Mouse (Mus musculus) CH12.LX (cell line): ENCODE measurements around the gene Hist1h2bh. TPM values are rescaled to one million over a fixed set of nuclear protein-coding genes. Genes with fewer than 3 reads are reported as not detected.
A peak's percentile ranks its signal among the peaks of the same experiment; 100 is the strongest.

Source experiments
- DNase-seq: peaks from one replicate; pipeline ENCODE4 v3.0.0-alpha.2; 2013; ENCODE audit errors: extremely low read depth
- H3K27ac ChIP-seq: 2 replicates; pipeline ENCODE4 v1.5.1; 2012; ENCODE audit warnings: low read depth, mild to moderate bottlenecking, control low read depth, moderate library complexity; ENCODE audit not compliant: insufficient read depth
- H3K27me3 ChIP-seq: replicated peaks from 2 replicates; pipeline ENCODE3; 2012; ENCODE audit warnings: inconsistent platforms
- H3K36me3 ChIP-seq, 2 experiments: replicated peaks in 1 of 2; 2 replicates each; pipeline versions ENCODE3 to v1.6.1; 2012; ENCODE audit warnings: inconsistent platforms in 1 of 2, low read length in 1 of 2, mild to moderate bottlenecking in 1 of 2, mixed read lengths in 1 of 2, moderate library complexity in 1 of 2; ENCODE audit not compliant: control insufficient read depth in 1 of 2, insufficient read depth in 1 of 2
- H3K4me1 ChIP-seq, 2 experiments: 2 replicates each; pipeline ENCODE4 v1.6.1; 2012; ENCODE audit warnings: inconsistent platforms in 1 of 2, moderate library complexity in 1 of 2; ENCODE audit not compliant: insufficient read depth in 2 of 2, control insufficient read depth in 1 of 2
- H3K4me2 ChIP-seq: 2 replicates; pipeline ENCODE4 v1.6.1; 2012; ENCODE audit warnings: low read depth, mild to moderate bottlenecking, control low read depth; ENCODE audit not compliant: poor library complexity, insufficient read depth, severe bottlenecking
- H3K4me3 ChIP-seq, 3 experiments: fragments of 150-350 bp in 1 of 3; sonication (generic) in 1 of 3; replicated peaks in 1 of 3; 2 replicates each; pipeline versions ENCODE3 to v1.5.1; 2011 to 2012; ENCODE audit warnings: low read depth in 2 of 3, low read length in 2 of 3, mild to moderate bottlenecking in 2 of 3, moderate library complexity in 2 of 3, control low read depth in 1 of 3, improper control_type of control experiment in 1 of 3, inconsistent platforms in 1 of 3, mixed read lengths in 1 of 3; ENCODE audit not compliant: poor library complexity in 1 of 3
- H3K79me2 ChIP-seq: replicated peaks from 2 replicates; pipeline ENCODE4 v1.6.1; 2012; ENCODE audit warnings: mild to moderate bottlenecking, moderate library complexity; ENCODE audit not compliant: control insufficient read depth, poor library complexity, insufficient read depth, severe bottlenecking; ENCODE audit errors: extremely low read depth
- H3K9ac ChIP-seq: 2 replicates; pipeline ENCODE4 v1.6.1; 2012; ENCODE audit warnings: low read depth, mild to moderate bottlenecking, control low read depth, moderate library complexity; ENCODE audit not compliant: insufficient read depth
- H3K9me3 ChIP-seq: replicated peaks from 2 replicates; pipeline ENCODE3; 2012; ENCODE audit warnings: low read length, inconsistent platforms, mixed read lengths
- BHLHE40 ChIP-seq: IDR thresholded peaks from 2 replicates; pipeline ENCODE4 v1.6.1; 2011; ENCODE audit warnings: mild to moderate bottlenecking, low read depth, low read length, improper control_type of control experiment
- CHD1 ChIP-seq: IDR thresholded peaks from 2 replicates; pipeline ENCODE4 v1.6.1; 2012; ENCODE audit warnings: low read depth, low read length, improper control_type of control experiment, inconsistent platforms
- CHD2 ChIP-seq: IDR thresholded peaks from 2 replicates; pipeline ENCODE4 v1.6.1; 2011; ENCODE audit warnings: low read length, improper control_type of control experiment
- CTCF ChIP-seq, 2 experiments: IDR thresholded peaks in 1 of 2; conservative IDR thresholded peaks in 1 of 2; 2 replicates each; pipeline ENCODE4 v1.5.1; 2011 to 2012; ENCODE audit warnings: low read depth in 2 of 2, low read length in 2 of 2, improper control_type of control experiment in 1 of 2, inconsistent platforms in 1 of 2, mild to moderate bottlenecking in 1 of 2, moderate library complexity in 1 of 2
- E2F4 ChIP-seq: IDR thresholded peaks from 2 replicates; pipeline ENCODE4 v1.6.1; 2011; ENCODE audit warnings: low read depth, low read length, improper control_type of control experiment; ENCODE audit not compliant: insufficient replicate concordance
- ELF1 ChIP-seq: IDR thresholded peaks from 2 replicates; pipeline ENCODE4 v1.6.1; 2014; ENCODE audit warnings: low read depth, mild to moderate bottlenecking, inconsistent platforms, low read length, improper control_type of control experiment
- EP300 ChIP-seq: IDR thresholded peaks from 2 replicates; pipeline ENCODE4 v1.6.1; 2011; ENCODE audit warnings: low read length, improper control_type of control experiment
- ETS1 ChIP-seq: conservative IDR thresholded peaks from 2 replicates; pipeline ENCODE4 v1.6.1; 2012; ENCODE audit warnings: low read depth, mild to moderate bottlenecking, inconsistent platforms, low read length, improper control_type of control experiment, moderate library complexity
- GABPA ChIP-seq: IDR thresholded peaks from 2 replicates; pipeline ENCODE4 v1.6.1; 2012; ENCODE audit warnings: low read depth, low read length, improper control_type of control experiment, inconsistent platforms; ENCODE audit not compliant: insufficient replicate concordance
- HCFC1 ChIP-seq: IDR thresholded peaks from 2 replicates; pipeline ENCODE4 v1.6.1; 2012; ENCODE audit warnings: low read depth, mild to moderate bottlenecking, inconsistent platforms, low read length, improper control_type of control experiment
- IRF4 ChIP-seq: IDR thresholded peaks from 2 replicates; pipeline ENCODE4 v1.6.1; 2014; ENCODE audit warnings: low read depth, mild to moderate bottlenecking, inconsistent platforms, low read length, improper control_type of control experiment
- JUN ChIP-seq: IDR thresholded peaks from 2 replicates; pipeline ENCODE4 v1.6.1; 2011; ENCODE audit warnings: low read depth, mild to moderate bottlenecking, low read length, improper control_type of control experiment, moderate library complexity; ENCODE audit not compliant: insufficient read depth
- JUND ChIP-seq: conservative IDR thresholded peaks from 2 replicates; pipeline ENCODE4 v1.6.1; 2011; ENCODE audit warnings: low read depth, low read length, improper control_type of control experiment
- KAT2A ChIP-seq: IDR thresholded peaks from 2 replicates; pipeline ENCODE4 v1.6.1; 2012; ENCODE audit warnings: low read length, improper control_type of control experiment, inconsistent platforms; ENCODE audit not compliant: insufficient replicate concordance
- MAFK ChIP-seq: IDR thresholded peaks from 2 replicates; pipeline ENCODE4 v1.6.1; 2011; ENCODE audit warnings: low read length, improper control_type of control experiment; ENCODE audit not compliant: insufficient replicate concordance
- MAX ChIP-seq: IDR thresholded peaks from 2 replicates; pipeline ENCODE4 v1.6.1; 2011; ENCODE audit warnings: low read length, improper control_type of control experiment
- MAZ ChIP-seq: IDR thresholded peaks from 2 replicates; pipeline ENCODE4 v1.6.1; 2012; ENCODE audit warnings: low read depth, mild to moderate bottlenecking, inconsistent platforms, low read length, improper control_type of control experiment, moderate library complexity
- MEF2A ChIP-seq: IDR thresholded peaks from 2 replicates; pipeline ENCODE4 v1.6.1; 2014; ENCODE audit warnings: low read depth, mild to moderate bottlenecking, inconsistent platforms, low read length, improper control_type of control experiment, borderline replicate concordance
- MXI1 ChIP-seq: IDR thresholded peaks from 2 replicates; pipeline ENCODE4 v1.6.1; 2011; ENCODE audit warnings: mild to moderate bottlenecking, low read depth, low read length, improper control_type of control experiment
- MYC ChIP-seq: IDR thresholded peaks from 2 replicates; pipeline ENCODE4 v1.6.1; 2011; ENCODE audit warnings: low read depth, mild to moderate bottlenecking, improper control_type of control experiment, low read length
- NELFE ChIP-seq: IDR thresholded peaks from 2 replicates; pipeline ENCODE4 v1.6.1; 2011; ENCODE audit warnings: low read depth, low read length, improper control_type of control experiment
- NRF1 ChIP-seq: IDR thresholded peaks from 2 replicates; pipeline ENCODE4 v1.6.1; 2014; ENCODE audit warnings: low read depth, mild to moderate bottlenecking, inconsistent platforms, low read length, improper control_type of control experiment, moderate library complexity
- POLR2A ChIP-seq: IDR thresholded peaks from 2 replicates; pipeline ENCODE4 v1.6.1; 2011; ENCODE audit warnings: low read depth, mild to moderate bottlenecking, improper control_type of control experiment, low read length
- POLR2AphosphoS2 ChIP-seq: IDR thresholded peaks from 2 replicates; pipeline ENCODE4 v1.6.1; 2011; ENCODE audit warnings: low read depth, low read length, improper control_type of control experiment
- RAD21 ChIP-seq: IDR thresholded peaks from 2 replicates; pipeline ENCODE4 v1.6.1; 2011; ENCODE audit warnings: low read depth, mild to moderate bottlenecking, low read length, improper control_type of control experiment, moderate library complexity
- RCOR1 ChIP-seq: conservative IDR thresholded peaks from 2 replicates; pipeline ENCODE4 v1.6.1; 2012; ENCODE audit warnings: low read depth, mild to moderate bottlenecking, inconsistent platforms, low read length, improper control_type of control experiment
- SIN3A ChIP-seq: IDR thresholded peaks from 2 replicates; pipeline ENCODE4 v1.6.1; 2012; ENCODE audit warnings: low read length, improper control_type of control experiment, inconsistent platforms
- SMC3 ChIP-seq: IDR thresholded peaks from 2 replicates; pipeline ENCODE4 v1.6.1; 2011; ENCODE audit warnings: low read depth, low read length, improper control_type of control experiment
- TBP ChIP-seq: conservative IDR thresholded peaks from 2 replicates; pipeline ENCODE4 v1.6.1; 2011; ENCODE audit warnings: low read depth, low read length, improper control_type of control experiment
- TCF12 ChIP-seq: IDR thresholded peaks from 2 replicates; pipeline ENCODE4 v1.6.1; 2014; ENCODE audit warnings: low read depth, mild to moderate bottlenecking, inconsistent platforms, low read length, improper control_type of control experiment
- UBTF ChIP-seq: IDR thresholded peaks from 2 replicates; pipeline ENCODE4 v1.6.1; 2012; ENCODE audit warnings: low read depth, mild to moderate bottlenecking, inconsistent platforms, low read length, improper control_type of control experiment, moderate library complexity
- USF2 ChIP-seq: conservative IDR thresholded peaks from 2 replicates; pipeline ENCODE4 v1.6.1; 2011; ENCODE audit warnings: low read depth, low read length, improper control_type of control experiment
- ZC3H11A ChIP-seq: IDR thresholded peaks from 2 replicates; pipeline ENCODE4 v1.6.1; 2012; ENCODE audit warnings: low read depth, mild to moderate bottlenecking, inconsistent platforms, low read length, improper control_type of control experiment
- ZKSCAN1 ChIP-seq: IDR thresholded peaks from 2 replicates; pipeline ENCODE4 v1.6.1; 2012; ENCODE audit warnings: low read depth, inconsistent platforms, low read length, improper control_type of control experiment, borderline replicate concordance
- ZMIZ1 ChIP-seq: IDR thresholded peaks from 2 replicates; pipeline ENCODE4 v1.6.1; 2012; ENCODE audit warnings: low read depth, mild to moderate bottlenecking, inconsistent platforms, low read length, improper control_type of control experiment
- ZNF384 ChIP-seq: IDR thresholded peaks from 2 replicates; pipeline ENCODE4 v1.6.1; 2012; ENCODE audit warnings: low read depth, low read length, improper control_type of control experiment, inconsistent platforms
- dilution Hi-C: fragments of 300-500 bp; cut with MboI; formaldehyde crosslinking; loops from 2 replicates; pipeline ENCODE4 v1.14.3; 2020; ENCODE audit warnings: low sequenced_read_pairs; ENCODE audit not compliant: extremely low pct_unique_long_range_greater_than_20kb, extremely low pct_ligation_motif_present
- in situ Hi-C: fragments of 300-500 bp; cut with MboI; formaldehyde crosslinking; loops from 3 replicates; pipeline ENCODE4 v1.14.3; 2019; ENCODE audit warnings: low sequenced_read_pairs, low pct_ligation_motif_present, low pct_unique_long_range_greater_than_20kb, mixed read lengths
- polyA plus RNA-seq: library from polyadenylated mRNA; unstranded; fragments of >175 nt; gene quantifications from 2 replicates; pipeline ENCODE4 v1.2.1, GENCODE M21; 2012; ENCODE audit warnings: low read depth; ENCODE audit not compliant: insufficient read length
- total RNA-seq, 2 experiments: library from RNA; depleted of rRNA; stranded (reverse); fragments of 300-350 nt in 1 of 2; fragments of >200 nt in 1 of 2; gene quantifications; 2 replicates each; pipeline ENCODE4 v1.2.3; 2012 to 2014

Hist1h2bh gene
- total and polyA plus RNA-seq, 3 experiments, result 0.77 to 261 (median 8.0) TPM

- no peaks in the 10 kb centered on the region for H3K9me3 ChIP-seq
- no peaks in the 10 kb centered on the region for H3K79me2 ChIP-seq
- peak; percentile 95 for TF ChIP-seq ZMIZ1
- peak; percentile 67 for TF ChIP-seq NELFE
- no peak for TF ChIP-seq ZC3H11A
- peak; percentile 48; the same call in 1 of the 2 replicates for TF ChIP-seq IRF4
- TF ChIP-seq MAFK, result peak; percentile 51; the same call in 1 of the 2 replicates
- TF ChIP-seq POLR2A, result peak; percentile 94
- peak; percentile 85 for TF ChIP-seq SIN3A
- TF ChIP-seq MXI1, result no peak
- TF ChIP-seq JUN, result no peak
- no peak for TF ChIP-seq GABPA
- TF ChIP-seq USF2, result no peak
- TF ChIP-seq ELF1, result no peak
- no peak; the same call in 1 of the 2 replicates for TF ChIP-seq EP300
- no peak for TF ChIP-seq MAX
- no peak; the same call in 1 of the 2 replicates for TF ChIP-seq TBP
- no peak for TF ChIP-seq ZKSCAN1
- TF ChIP-seq NRF1, result peak; percentile 42
- TF ChIP-seq E2F4, result no peak
- peak; percentile 84 for TF ChIP-seq CHD2
- TF ChIP-seq KAT2A, result no peak
- no peak for TF ChIP-seq CTCF (conservative IDR thresholded peaks at IDR 0.05 in 1 of 2, IDR thresholded peaks at IDR 0.05 in 1 of 2; ENCODE audit: low read depth in 2 of 2, low read length in 2 of 2)
- TF ChIP-seq JUND, result 0 out of 2 replicates have a peak, but pooled peaks have one; percentile 26
- no peak for TF ChIP-seq UBTF
- TF ChIP-seq TCF12, result no peak
- peak; percentile 100 for TF ChIP-seq POLR2AphosphoS2
- no peak for TF ChIP-seq MAZ
- TF ChIP-seq RCOR1, result no peak
- peak; percentile 65; the same call in 1 of the 2 replicates for TF ChIP-seq MEF2A
- TF ChIP-seq CHD1, result peak; percentile 69
- TF ChIP-seq MYC, result no peak; the same call in 1 of the 2 replicates
- no peak for TF ChIP-seq RAD21
- TF ChIP-seq BHLHE40, result no peak; the same call in 1 of the 2 replicates
- TF ChIP-seq ETS1, result no peak
- peak; percentile 18; the same call in 1 of the 2 replicates for TF ChIP-seq SMC3
- no peak for TF ChIP-seq ZNF384
- peak; percentile 37 for TF ChIP-seq HCFC1
- H3K36me3 ChIP-seq, result no peaks in the 10 kb centered on the region
- peak overlapping the region; percentile 94 for H3K27ac ChIP-seq
- no peaks in the 10 kb centered on the region for H3K27me3 ChIP-seq
- peak; percentile 88 for DNase-seq
- dilution Hi-C loops, result no loop called here
- H3K4me1 ChIP-seq, result peaks cover 3 to 49% of the 10 kb centered on the region in 2 experiments
- H3K4me2 ChIP-seq, result peak overlapping the region; percentile 96
- peak overlapping the region; percentile 23 to 47 (median 45) for H3K4me3 ChIP-seq
- H3K9ac ChIP-seq, result peak overlapping the region; percentile 98
- in situ Hi-C loops, result no loop called here
These were observed 41.8 kb upstream of the Hist1h2bh start for GRCm38 (mm10) chr13:23585029-23585441.
